Mouse (Mus musculus) heart, postnatal 0 days (tissue): ENCODE results near the gene Sept1. TPM values are rescaled to one million over a fixed set of nuclear protein-coding genes. Genes with fewer than 3 reads are reported as not detected.
A peak's percentile ranks its signal among the peaks of the same experiment; 100 is the strongest.

Source experiments
- ATAC-seq: fragments of 200-750 bp; cut with Nextera tagmentation; 2 replicates; pipeline ENCODE4 v1.8.0; 2017; ENCODE audit warnings: low read depth, moderate number of reproducible peaks, moderate library complexity; ENCODE audit not compliant: insufficient read depth
- DNase-seq: peaks from one replicate; pipeline ENCODE4 v3.0.0-alpha.2; 2016; ENCODE audit warnings: low spot score
- H3K27ac ChIP-seq: fragments of 300-500 bp; sonication (generic); 2 replicates; pipeline ENCODE4 v1.5.1; 2014; ENCODE audit warnings: low read depth, mild to moderate bottlenecking
- H3K27me3 ChIP-seq: fragments of 300-500 bp; sonication (generic); 2 replicates; pipeline ENCODE4 v1.6.1; 2014; ENCODE audit warnings: low read length, mixed read lengths; ENCODE audit not compliant: control insufficient read depth, insufficient read depth
- H3K36me3 ChIP-seq: fragments of 300-500 bp; sonication (generic); replicated peaks from 2 replicates; pipeline ENCODE4 v1.6.1; 2014; ENCODE audit warnings: low read length, mixed read lengths; ENCODE audit not compliant: control insufficient read depth, insufficient read depth
- H3K4me1 ChIP-seq: fragments of 300-500 bp; sonication (generic); 2 replicates; pipeline ENCODE4 v1.6.1; 2014; ENCODE audit warnings: antibody characterized with exemption; ENCODE audit not compliant: control insufficient read depth, insufficient read depth
- H3K4me2 ChIP-seq: fragments of 300-500 bp; sonication (generic); 2 replicates; pipeline ENCODE4 v1.6.1; 2014; ENCODE audit warnings: low read depth, mild to moderate bottlenecking, low read length, moderate library complexity
- H3K4me3 ChIP-seq: fragments of 300-500 bp; sonication (generic); 2 replicates; pipeline ENCODE4 v1.5.1; 2014; ENCODE audit warnings: low read depth, low read length
- H3K9ac ChIP-seq: fragments of 300-500 bp; sonication (generic); replicated peaks from 2 replicates; pipeline ENCODE4 v1.6.1; 2014; ENCODE audit warnings: low read depth, low read length, mixed read lengths
- H3K9me3 ChIP-seq: fragments of 300-500 bp; sonication (generic); replicated peaks from 2 replicates; pipeline ENCODE4 v1.6.1; 2016; ENCODE audit warnings: low read length; ENCODE audit not compliant: control insufficient read depth
- CTCF ChIP-seq: IDR thresholded peaks from 2 replicates; pipeline ENCODE4 v1.5.1; 2016; ENCODE audit warnings: antibody characterized with exemption, control low read depth, low read depth
- EP300 ChIP-seq: IDR thresholded peaks from 2 replicates; pipeline ENCODE4 v1.6.1; 2016; ENCODE audit warnings: antibody characterized with exemption, low read depth
- WGBS: fragments of 180-500 bp; shearing (Covaris S2); extraction: QIAGEN DNeasy Blood & Tissue Kit; methylation state at CpG from one replicate; pipeline ENCODE4 v1.1.7; 2014; 5-methylcytosine and 5-hydroxymethylcytosine counted together
- polyA plus RNA-seq: library from polyadenylated mRNA; unstranded; fragments of >200 nt; fragmentation: Nextera tagmentation; extraction: Ambion mirVana; gene quantifications from 2 replicates; pipeline ENCODE4 v1.2.1, GENCODE M21; 2015
- total RNA-seq: library from RNA; depleted of rRNA; stranded (reverse); fragments of >200 nt; gene quantifications from 2 replicates; pipeline ENCODE4 v1.2.3, GENCODE M21; 2014; ENCODE audit warnings: low replicate concordance

The Sept1 gene
- total and polyA plus RNA-seq, 2 experiments from 2014 or later, result 2.3 to 18.7 TPM

DNA sequence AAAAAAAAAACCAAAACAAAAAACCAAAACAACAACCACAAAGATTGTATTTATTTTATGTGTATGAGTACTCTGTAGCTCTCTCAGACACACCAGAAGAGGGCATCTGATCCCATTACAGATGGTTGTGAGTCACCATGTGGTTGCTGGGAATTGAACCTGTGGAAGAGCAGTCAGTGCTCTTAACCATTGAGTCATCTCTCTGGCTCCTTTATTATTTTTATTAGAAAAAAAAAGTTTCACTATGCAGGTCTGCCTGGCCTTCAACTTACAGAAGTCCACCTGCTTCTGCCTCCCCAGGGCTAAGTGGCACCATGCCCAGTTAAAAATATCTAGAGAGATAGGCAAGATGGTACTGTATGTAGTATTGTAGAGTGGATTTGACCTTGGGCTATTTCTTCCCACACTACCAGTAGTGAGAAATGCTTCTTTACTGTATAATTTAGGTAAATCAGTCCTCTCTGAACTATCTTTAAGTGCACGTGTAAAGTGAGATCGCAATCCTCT, 10.5 kb upstream of the Sept1 start:
- H3K36me3 ChIP-seq, result peaks cover 20% of the 10 kb centered on the region; the same call in 1 of the 2 replicates
- peaks cover 14% of the 10 kb centered on the region; the same call in 1 of the 2 replicates for H3K4me1 ChIP-seq
- 31% methylated on average over 2 of the region's 2 CpGs for WGBS
- TF ChIP-seq EP300 (no peak), CTCF (no peak)
- ATAC-seq, result no peak
- no peaks in the 10 kb centered on the region for H3K27me3 ChIP-seq
- no peaks in the 10 kb centered on the region for H3K9me3 ChIP-seq
- peak overlapping the region; percentile 87 for H3K4me2 ChIP-seq
- H3K27ac ChIP-seq, result peak overlapping the region; percentile 93
- H3K9ac ChIP-seq, result peak overlapping the region; percentile 81; the same call in 1 of the 2 replicates
- peak; percentile 25 for DNase-seq
- peak overlapping the region; percentile 66 for H3K4me3 ChIP-seq

DNA sequence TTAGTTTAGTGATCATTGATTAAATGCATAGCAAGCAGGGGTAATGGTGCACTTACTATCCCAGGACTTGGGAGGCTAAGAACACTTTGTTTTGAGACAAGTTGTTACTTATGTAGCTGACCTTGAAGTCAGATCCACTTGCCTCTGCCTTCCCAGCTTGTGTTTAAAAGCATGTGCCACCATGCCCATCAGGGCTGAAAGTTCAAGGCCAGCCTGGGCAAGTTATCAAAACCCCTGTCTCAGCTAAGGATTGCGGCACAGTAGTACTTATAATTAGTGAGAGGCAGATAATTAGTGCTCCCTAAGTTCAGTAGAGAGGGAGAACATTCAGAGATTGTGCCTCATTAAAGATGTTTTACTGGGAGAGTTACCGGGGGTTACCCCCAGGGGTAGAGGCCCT, 1.8 kb upstream of the Sept1 start:
- peaks cover 9% of the 10 kb centered on the region for H3K4me1 ChIP-seq
- H3K27ac ChIP-seq, result no peak overlapping the region
- no peaks in the 10 kb centered on the region for H3K9me3 ChIP-seq
- no peaks in the 10 kb centered on the region for H3K27me3 ChIP-seq
- peaks cover 36% of the 10 kb centered on the region for H3K36me3 ChIP-seq
- no peak for DNase-seq
- TF ChIP-seq CTCF (no peak), EP300 (no peak)
- H3K9ac ChIP-seq, result no peak overlapping the region
- ATAC-seq, result no peak
- 87% methylated on average over 2 of the region's 2 CpGs for WGBS
- no peak overlapping the region for H3K4me3 ChIP-seq
- H3K4me2 ChIP-seq, result no peak overlapping the region

DNA sequence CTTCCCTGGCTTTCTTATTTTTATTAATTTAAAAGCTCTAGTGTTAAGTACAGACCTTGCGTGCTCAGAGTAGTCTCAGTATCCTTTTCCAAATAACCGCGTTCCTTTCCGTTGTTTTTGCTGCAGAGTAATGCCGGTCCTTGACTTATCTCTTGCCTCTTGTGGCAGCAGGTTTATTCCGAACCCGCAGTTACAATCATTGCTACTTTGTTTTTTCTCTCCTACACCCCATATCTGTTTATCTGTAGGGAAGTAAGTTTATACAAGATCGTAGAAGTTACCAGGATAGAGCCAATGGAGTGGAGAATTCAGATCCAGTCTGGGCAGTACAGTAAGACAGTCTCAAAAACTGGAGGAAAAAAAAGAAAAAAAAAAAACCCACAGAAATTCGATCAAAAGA, 835 bp upstream of the Sept1 start:
- ATAC-seq (no peak), DNase-seq (no peak)
- Histone ChIP-seq H3K9ac (peak overlapping the region; percentile 71), H3K36me3 (peaks cover 36% of the 10 kb centered on the region), H3K4me1 (peaks cover 9% of the 10 kb centered on the region), H3K27ac (peak overlapping the region; percentile 93), H3K27me3 (no peaks in the 10 kb centered on the region), H3K4me2 (peak overlapping the region; percentile 85), H3K4me3 (peak overlapping the region; percentile 95), H3K9me3 (no peaks in the 10 kb centered on the region)
- WGBS, result 5% methylated on average over 9 of the region's 9 CpGs
- no peak for TF ChIP-seq EP300
- no peak for TF ChIP-seq CTCF

DNA sequence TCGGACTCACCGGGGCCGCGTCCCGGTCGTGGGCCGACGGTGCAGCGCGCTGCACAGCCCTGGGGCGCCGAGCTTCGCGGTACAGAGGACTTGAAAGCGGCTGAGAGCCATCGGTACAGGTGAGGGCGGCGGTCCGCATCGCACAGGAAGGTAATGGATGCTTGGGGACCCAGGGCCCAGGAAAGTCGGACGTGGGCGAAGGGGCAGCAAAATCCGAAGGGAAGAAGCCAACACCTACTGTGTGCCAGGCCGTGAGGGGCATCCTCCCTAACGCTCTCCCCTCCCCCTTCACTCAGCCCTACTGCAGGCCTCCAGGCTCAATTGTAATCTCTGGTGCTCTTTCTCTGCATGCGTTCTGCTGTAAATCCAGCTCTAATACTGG, 429 bp upstream of the Sept1 start:
- peak overlapping the region; percentile 95 for H3K4me3 ChIP-seq
- peak overlapping the region; percentile 93 for H3K27ac ChIP-seq
- no peak for DNase-seq
- peak overlapping the region; percentile 71 for H3K9ac ChIP-seq
- WGBS, result 0% methylated on average over 27 of the region's 27 CpGs
- H3K4me1 ChIP-seq, result peaks cover 9% of the 10 kb centered on the region
- no peaks in the 10 kb centered on the region for H3K9me3 ChIP-seq
- H3K36me3 ChIP-seq, result peaks cover 36% of the 10 kb centered on the region
- ATAC-seq, result peak; percentile 2; the same call in 1 of the 2 replicates
- H3K27me3 ChIP-seq, result no peaks in the 10 kb centered on the region
- TF ChIP-seq CTCF (no peak), EP300 (no peak)
- peak overlapping the region; percentile 85 for H3K4me2 ChIP-seq

DNA sequence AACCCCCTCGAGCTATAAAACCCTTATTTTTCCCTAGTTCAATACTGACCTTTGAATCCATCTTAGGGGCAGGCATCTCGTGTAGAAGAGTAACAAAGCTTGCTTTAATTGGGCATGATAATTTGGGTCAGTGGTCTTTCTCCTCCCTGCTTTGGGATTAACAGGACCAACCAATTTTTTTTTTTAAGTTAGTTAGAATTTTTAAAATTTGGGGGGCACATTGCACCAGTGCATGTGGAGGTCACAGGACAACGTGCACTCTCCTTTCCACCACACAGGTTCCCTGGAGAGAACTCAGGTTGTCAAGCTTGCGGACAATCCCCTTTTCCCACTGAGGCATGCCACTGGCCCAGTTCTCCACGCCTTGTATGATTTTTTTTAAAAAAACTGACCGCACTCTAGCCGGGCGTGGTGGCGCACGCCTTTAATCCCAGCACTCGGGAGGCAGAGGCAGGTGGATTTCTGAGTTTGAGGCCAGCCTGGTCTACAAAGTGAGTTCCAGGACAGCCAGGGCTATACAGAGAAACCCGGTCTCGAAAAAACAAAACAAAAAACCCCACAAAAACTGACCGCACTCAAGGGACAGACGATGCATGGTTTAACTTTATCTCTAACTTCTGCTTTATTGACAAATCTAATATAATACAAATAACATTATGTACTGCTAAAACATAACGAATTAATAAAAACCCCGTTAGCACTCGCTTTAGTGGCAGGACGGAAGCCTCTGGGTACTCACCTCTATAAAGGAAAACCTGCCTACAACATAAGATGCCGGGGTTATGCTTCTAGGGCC, 906 bp downstream of the Sept1 start:
- ATAC-seq, result no peak

More for the DNA sequence above, 906 bp downstream of the Sept1 start:
- H3K36me3 ChIP-seq, result peaks cover 24% of the 10 kb centered on the region
- 3% methylated on average over 20 of the region's 20 CpGs for WGBS
- no peak for DNase-seq
- H3K27ac ChIP-seq, result peak overlapping the region; percentile 93
- H3K4me1 ChIP-seq, result peaks cover 9% of the 10 kb centered on the region
- no peaks in the 10 kb centered on the region for H3K9me3 ChIP-seq
- H3K4me3 ChIP-seq, result peak overlapping the region; percentile 95
- no peaks in the 10 kb centered on the region for H3K27me3 ChIP-seq
- TF ChIP-seq CTCF, result no peak
- TF ChIP-seq EP300, result no peak
- H3K4me2 ChIP-seq, result peak overlapping the region; percentile 85
- peak overlapping the region; percentile 71 for H3K9ac ChIP-seq
